Mouse (Mus musculus) urinary bladder, postnatal 14 days (tissue): ENCODE results near the gene Galnt14.

Experiments used
- DNase-seq: peaks from one replicate; pipeline ENCODE4 v3.0.0; 2021; ENCODE audit warnings: low spot score

The Galnt14 gene

DNA sequence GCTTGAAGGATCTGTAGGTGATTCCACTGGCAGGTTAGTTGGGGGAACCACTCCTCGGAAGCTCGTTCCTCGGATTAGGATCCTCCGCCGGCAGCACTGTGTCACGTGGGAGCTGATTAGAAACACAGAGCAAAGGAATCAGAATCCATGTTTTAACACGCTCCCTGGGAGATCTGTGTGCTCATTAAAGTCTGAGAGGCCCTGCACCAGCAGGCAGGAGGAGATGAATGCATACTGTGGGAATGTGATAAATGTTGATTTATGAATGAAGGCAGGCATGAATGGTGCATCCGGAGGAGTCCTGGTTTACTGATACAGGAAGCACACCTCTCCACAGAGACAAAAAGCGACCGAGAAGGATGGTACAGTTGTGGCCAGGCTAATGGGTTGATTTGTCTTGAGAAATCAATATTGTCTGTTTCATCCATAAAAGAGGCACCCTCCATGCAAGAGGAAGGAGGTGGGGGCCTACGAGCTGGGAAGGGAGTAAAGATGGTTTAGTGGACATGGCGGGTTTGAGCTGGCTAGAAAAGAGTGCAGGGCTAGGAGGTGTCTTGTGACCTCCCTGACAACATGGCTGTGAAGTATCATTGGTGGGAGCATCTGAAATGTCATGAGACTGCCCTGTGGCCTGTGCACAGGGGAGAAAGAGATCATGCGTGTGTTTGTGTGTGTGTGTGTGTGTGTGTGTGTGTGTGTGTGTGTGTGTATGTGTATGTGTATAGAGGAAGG, 202.3 kb downstream of the Galnt14 start:
- DNase-seq, result no peak

DNA sequence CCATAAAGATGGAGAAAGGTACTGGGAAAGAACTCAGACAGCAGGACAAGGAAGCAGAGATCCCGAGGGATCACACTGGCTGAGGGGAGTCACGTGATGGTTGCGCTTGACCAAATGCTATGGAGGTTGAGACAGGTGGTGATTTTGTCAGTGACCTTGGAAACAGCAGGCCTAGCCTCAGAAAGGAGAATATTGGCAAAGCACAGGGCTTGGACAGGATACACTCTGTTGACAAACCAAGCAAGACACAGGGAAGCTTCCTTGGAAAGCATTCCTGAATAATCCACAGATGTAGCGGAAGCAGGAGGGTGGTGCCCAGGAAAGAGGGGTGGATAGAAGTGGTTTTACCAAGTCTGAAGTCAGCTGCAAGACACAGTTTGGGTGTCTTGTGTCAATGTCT, 206.1 kb downstream of the Galnt14 start:
- no peak for DNase-seq

DNA sequence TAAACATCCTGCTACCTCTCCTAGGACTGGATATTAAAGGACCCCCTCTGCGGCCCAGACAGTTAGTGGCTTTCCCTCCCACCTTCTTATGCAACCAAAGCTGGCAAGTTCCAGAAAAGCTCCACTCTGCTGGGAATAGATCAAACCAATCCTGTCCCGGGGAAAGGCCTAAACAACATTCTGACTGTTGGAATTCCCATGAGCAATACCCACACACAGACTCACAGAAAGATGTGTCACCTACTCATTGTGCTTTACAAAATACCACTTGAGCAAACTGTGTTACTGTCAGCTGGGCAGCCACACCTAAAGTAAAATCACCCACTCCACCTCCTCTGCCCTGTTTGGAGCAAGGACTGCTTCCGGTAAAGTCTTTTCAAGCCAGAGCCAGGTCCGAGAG, 207.6 kb downstream of the Galnt14 start:
- DNase-seq, result no peak

- DNase-seq, result no peak
Measured at GRCm38 (mm10) chr17:73489519-73489918, 220.7 kb downstream of the Galnt14 start.

- peak; percentile 28 for DNase-seq
Measured at GRCm38 (mm10) chr17:73487792-73488191, 222.5 kb downstream of the Galnt14 start.

- DNase-seq, result no peak
Measured at GRCm38 (mm10) chr17:73487380-73487779, 222.9 kb downstream of the Galnt14 start.

- no peak for DNase-seq
Measured at GRCm38 (mm10) chr17:73477096-73478076, 232.9 kb downstream of the Galnt14 start.

DNA sequence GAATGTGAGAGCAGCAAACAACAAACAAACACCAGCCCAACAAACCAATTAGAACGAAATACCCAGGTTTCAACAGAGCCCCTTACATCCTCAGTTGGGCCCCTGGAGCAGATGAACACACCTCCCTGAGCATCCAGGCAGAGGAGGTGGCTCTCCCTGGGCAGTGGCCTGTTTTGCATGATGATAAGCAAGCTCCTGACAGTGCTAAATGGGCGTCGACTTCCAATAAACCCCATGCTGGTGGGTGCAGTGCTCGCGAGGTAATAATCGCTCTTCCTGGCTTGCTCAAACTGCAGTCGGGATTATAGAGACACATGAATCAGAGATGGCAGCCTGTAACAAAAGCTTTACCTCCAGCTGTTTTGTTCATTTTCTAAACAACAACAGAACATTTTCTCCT, 235.9 kb downstream of the Galnt14 start:
- no peak for DNase-seq

GRCm38 (mm10) chr17:73473012-73473411, 237.2 kb downstream of the Galnt14 start:
- DNase-seq, result no peak

GRCm38 (mm10) chr17:73460874-73461273, 249.4 kb downstream of the Galnt14 start:
- DNase-seq, result no peak

GRCm38 (mm10) chr17:73458741-73459140, 251.5 kb downstream of the Galnt14 start:
- DNase-seq, result no peak

GRCm38 (mm10) chr17:73456551-73456950, 253.7 kb downstream of the Galnt14 start:
- DNase-seq, result no peak

- no peak for DNase-seq
Measured at GRCm38 (mm10) chr17:73453646-73454045, 256.6 kb downstream of the Galnt14 start.

GRCm38 (mm10) chr17:73452151-73452760, 258.0 kb downstream of the Galnt14 start:
- no peak for DNase-seq

DNA sequence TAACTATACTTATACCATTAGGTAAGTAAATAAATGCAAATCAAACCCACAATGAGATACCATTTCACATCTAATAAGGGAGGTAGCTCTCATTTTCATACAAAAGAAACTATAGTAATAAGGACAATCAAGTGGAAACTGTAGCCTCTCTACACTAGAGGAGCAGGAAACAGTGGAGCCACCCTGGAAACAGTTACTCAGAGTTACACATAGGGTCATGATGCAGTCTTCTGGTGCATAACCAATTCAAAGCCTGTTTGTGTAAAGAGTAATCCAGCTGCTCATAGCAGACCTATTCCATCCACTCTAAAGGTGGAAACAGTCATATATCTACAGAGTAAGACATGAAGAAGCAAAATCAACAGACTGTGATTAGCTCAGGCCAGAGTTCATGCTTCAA, 261.1 kb downstream of the Galnt14 start:
- DNase-seq, result no peak
